ENCODE assay signal across 13 mouse cellular contexts in genomic region chr15:81421454-81421853, GRCm38 (mm10). TPM values are rescaled to one million over a fixed set of nuclear protein-coding genes. Genes with fewer than 3 reads are reported as not detected.
A peak's percentile ranks its signal among the peaks of the same experiment; 100 is the strongest.
DNase-seq lines count a peak whose midpoint lies in the region; ATAC-seq and TF ChIP-seq lines count a peak whose summit lies in the region.
"Had no signal": no experiment of that assay in that cellular context is flagged by ENCODE, and none has a peak within 500 bp of the region (broad histone marks: within the 10 kb centered on the region; RNA-seq: fewer than 3 reads in every experiment).

No protein-coding gene starts in this region.

- no peaks in the 10 kb centered on the region for H3K9me3 ChIP-seq in lung, embryonic 14.5 days (ENCODE audit: low read depth, low read length)
- no peaks in the 10 kb centered on the region for H3K9me3 ChIP-seq in stomach, embryonic 14.5 days (ENCODE audit: control insufficient read depth, low read depth, low read length)
- H3K9me3 ChIP-seq: megakaryocyte, embryonic 14.5 days; neural tube, embryonic 13.5 days had no signal

- no peaks in the 10 kb centered on the region for H3K36me3 ChIP-seq in lung, embryonic 14.5 days (ENCODE audit: insufficient read depth)
- H3K36me3 ChIP-seq in stomach, embryonic 14.5 days (ENCODE audit: control insufficient read depth, insufficient read depth, low read length): no peaks in the 10 kb centered on the region

- ATAC-seq in lung, embryonic 14.5 days (ENCODE audit: insufficient read depth): no peak
- no peak for ATAC-seq in stomach, embryonic 14.5 days (ENCODE audit: insufficient number of reproducible peaks, insufficient read depth, low FRiP score, low read depth)

- no peak overlapping the region for H3K4me3 ChIP-seq in lung, embryonic 14.5 days (ENCODE audit: low read depth, low read length)
- no peak overlapping the region for H3K4me3 ChIP-seq in stomach, embryonic 14.5 days (ENCODE audit: low read depth, low read length)
- H3K4me3 ChIP-seq: megakaryocyte, embryonic 14.5 days; neural tube, embryonic 13.5 days had no signal

- no peaks in the 10 kb centered on the region for H3K27me3 ChIP-seq in lung, embryonic 14.5 days (ENCODE audit: insufficient read depth, low read length)
- H3K27me3 ChIP-seq in stomach, embryonic 14.5 days (ENCODE audit: control insufficient read depth, insufficient read depth, low read length): no peaks in the 10 kb centered on the region
- H3K27me3 ChIP-seq: megakaryocyte, embryonic 14.5 days; neural tube, embryonic 13.5 days had no signal

- 31% methylated on average over 1 of the region's 1 CpGs for WGBS in lung, embryonic 14.5 days
- WGBS in stomach, embryonic 14.5 days: 20% methylated on average over 1 of the region's 1 CpGs

- 0 out of 2 replicates have a peak, but pooled peaks cover 3% of the 10 kb centered on the region for H3K4me1 ChIP-seq in lung, embryonic 14.5 days (ENCODE audit: insufficient read depth)
- 0 out of 2 replicates have a peak, but pooled peaks cover 5% of the 10 kb centered on the region for H3K4me1 ChIP-seq in stomach, embryonic 14.5 days (ENCODE audit: control insufficient read depth, insufficient read depth, low read length)
- H3K4me1 ChIP-seq: neural tube, embryonic 13.5 days had no signal

- no peak overlapping the region for H3K9ac ChIP-seq in lung, embryonic 14.5 days
- no peak overlapping the region for H3K9ac ChIP-seq in stomach, embryonic 14.5 days (replicated peaks; ENCODE audit: low read depth, low read length)
- H3K9ac ChIP-seq: neural tube, embryonic 13.5 days had no signal

- peak; percentile 15 for DNase-seq in embryo, embryonic 10.5 days (ENCODE audit: low spot score)
- no peak for DNase-seq in embryo, embryonic 10 days (ENCODE audit: low spot score)
- peak; percentile 25 for DNase-seq in lung, embryonic 14.5 days
- no peak for DNase-seq in lung, adult 18-20 months
- DNase-seq in kidney, adult 9 months: peak; percentile 85
- no peak for DNase-seq in gastrocnemius, postnatal 4 days (ENCODE audit: low spot score in 2 of 2)
- DNase-seq in neural tube, embryonic 10.5 days (ENCODE audit: extremely low spot score, low spot score): no peak
- DNase-seq: left cerebral cortex, postnatal 4 days; thymus, postnatal 14 days had no signal

- H3K27ac ChIP-seq in lung, embryonic 14.5 days (ENCODE audit: low read depth): no peak overlapping the region
- peak overlapping the region; percentile 86 for H3K27ac ChIP-seq in stomach, embryonic 14.5 days (ENCODE audit: low read length)
- H3K27ac ChIP-seq: neural tube, embryonic 13.5 days had no signal

- no peak overlapping the region for H3K4me2 ChIP-seq in lung, embryonic 14.5 days
- H3K4me2 ChIP-seq in stomach, embryonic 14.5 days (replicated peaks; ENCODE audit: low read depth, low read length): no peak overlapping the region
- H3K4me2 ChIP-seq: neural tube, embryonic 13.5 days had no signal

- TF ChIP-seq CTCF in lung, embryonic 14.5 days (IDR thresholded peaks at IDR 0.05; ENCODE audit: low read depth): no peak

RNA-seq across cellular contexts. Expression of gene Dnajb7, which starts 13.4 kb away (rescaled TPM):
- 1.4 and 2.2 TPM in 2 replicates for polyA plus RNA-seq in lung, embryonic 14.5 days (2014; fragmentation: Nextera tagmentation; extraction: Ambion mirVana)
- 1.5 and 2.3 TPM in 2 replicates for polyA plus RNA-seq in stomach, embryonic 14.5 days (2014; fragmentation: Nextera tagmentation; extraction: Ambion mirVana)
- not detected for total RNA-seq in gastrocnemius, postnatal 4 days (2021)
- total RNA-seq: ES-E14 had no signal

RNA-seq across cellular contexts. Expression of gene Xpnpep3, which starts 21.5 kb away (rescaled TPM):
- 8.6 and 9.6 TPM in 2 replicates for polyA plus RNA-seq in lung, embryonic 14.5 days (2014; fragmentation: Nextera tagmentation; extraction: Ambion mirVana)
- 7.8 and 9.0 TPM in 2 replicates for polyA plus RNA-seq in stomach, embryonic 14.5 days (2014; fragmentation: Nextera tagmentation; extraction: Ambion mirVana)
- total RNA-seq in gastrocnemius, postnatal 4 days (2021): 10 to 100 TPM; 11.5 to 14.6 TPM

RNA-seq across cellular contexts. Expression of gene St13, which starts 21.6 kb away (rescaled TPM):
- 132 and 145 TPM in 2 replicates for polyA plus RNA-seq in lung, embryonic 14.5 days (2014; fragmentation: Nextera tagmentation; extraction: Ambion mirVana)
- 153 and 154 TPM in 2 replicates for polyA plus RNA-seq in stomach, embryonic 14.5 days (2014; fragmentation: Nextera tagmentation; extraction: Ambion mirVana)
- total RNA-seq in gastrocnemius, postnatal 4 days (2021): 100 to 1,000 TPM; 160 to 163 TPM

RNA-seq across cellular contexts. Expression of gene Rbx1, which starts 44.6 kb away (rescaled TPM):
- 539 and 550 TPM in 2 replicates for polyA plus RNA-seq in lung, embryonic 14.5 days (2014; fragmentation: Nextera tagmentation; extraction: Ambion mirVana)
- 523 and 527 TPM in 2 replicates for polyA plus RNA-seq in stomach, embryonic 14.5 days (2014; fragmentation: Nextera tagmentation; extraction: Ambion mirVana)
- total RNA-seq in gastrocnemius, postnatal 4 days (2021): 100 to 1,000 TPM; 126 to 134 TPM

Comparison
In these comparisons a context has a peak if more than half of its experiments do, and no peak if none do; other contexts are left out.
1. DNase-seq: peak in embryo, embryonic 10.5 days (single experiment), lung, embryonic 14.5 days (single experiment) and kidney, adult 9 months (single experiment); none in embryo, embryonic 10 days (single experiment), lung, adult 18-20 months (0 of 2), gastrocnemius, postnatal 4 days (0 of 2) and neural tube, embryonic 10.5 days (single experiment).